Mouse (Mus musculus) inflammation-experienced regulatory T-cells, adult 6 months (primary cell): ENCODE results near the gene Zfp947. TPM values are rescaled to one million over a fixed set of nuclear protein-coding genes. Genes with fewer than 3 reads are reported as not detected.
"Not testable (repeated sequence)": the region's sequence is repeated elsewhere in the genome, so short reads cannot be mapped to it uniquely, and the experiment has no call there.

Source experiments
- ATAC-seq: one replicate; pipeline ENCODE4 v1.8.0; 2017
- polyA plus RNA-seq, 3 experiments: library from polyadenylated mRNA; unstranded; fragments of 100-300 nt; shearing (Covaris generic); gene quantifications; one replicate each; pipeline ENCODE4 v1.2.1; 2017

The Zfp947 gene
- polyA plus RNA-seq, result 1 to 10 TPM; 1.2 to 3.1 (median 2.6) TPM

GRCm38 (mm10) chr17:22165722-22166294 lies at the start of gene Zfp947:
Gene Zfp947 (minus strand): TSS chr17:22166190.
- peak; percentile 79 for ATAC-seq

GRCm38 (mm10) chr17:22165304-22165703 lies 686 bp downstream of the Zfp947 start:
- ATAC-seq, result peak; percentile 44

- ATAC-seq, result not testable (repeated sequence)
These were observed 12.0 kb downstream of the Zfp947 start for GRCm38 (mm10) chr17:22153951-22154350.

- ATAC-seq, result no peak
These were observed 47.2 kb downstream of the Zfp947 start for GRCm38 (mm10) chr17:22118770-22119169.

Other genes with a start within 250 kb of the Zfp947 start
- gene Zfp942, start 203.7 kb downstream of the Zfp947 start, polyA plus RNA-seq, result 10 to 100 TPM; 28.8 to 38.7 (median 33.8) TPM
- 10 to 100 TPM; 12.8 to 14.0 (median 13.0) TPM for gene Zfp943, start 203.6 kb downstream of the Zfp947 start, polyA plus RNA-seq
- 1 to 10 TPM; 4.8 to 5.5 (median 4.9) TPM for gene Zfp994, start 59.4 kb upstream of the Zfp947 start, polyA plus RNA-seq
- gene CT030661.1, start 148.6 kb upstream of the Zfp947 start, polyA plus RNA-seq, result 10 to 100 TPM; 17.2 to 20.0 (median 18.7) TPM
- gene Zfp944, start 195.2 kb upstream of the Zfp947 start, polyA plus RNA-seq, result 10 to 100 TPM; 11.6 to 17.0 (median 13.5) TPM
- gene Zfp758, start 195.3 kb upstream of the Zfp947 start, polyA plus RNA-seq, result 10 to 100 TPM; 11.7 to 15.7 (median 14.2) TPM